Mouse (Mus musculus): ENCODE results near the gene Slc5a11.

Slc5a11 gene

DNA sequence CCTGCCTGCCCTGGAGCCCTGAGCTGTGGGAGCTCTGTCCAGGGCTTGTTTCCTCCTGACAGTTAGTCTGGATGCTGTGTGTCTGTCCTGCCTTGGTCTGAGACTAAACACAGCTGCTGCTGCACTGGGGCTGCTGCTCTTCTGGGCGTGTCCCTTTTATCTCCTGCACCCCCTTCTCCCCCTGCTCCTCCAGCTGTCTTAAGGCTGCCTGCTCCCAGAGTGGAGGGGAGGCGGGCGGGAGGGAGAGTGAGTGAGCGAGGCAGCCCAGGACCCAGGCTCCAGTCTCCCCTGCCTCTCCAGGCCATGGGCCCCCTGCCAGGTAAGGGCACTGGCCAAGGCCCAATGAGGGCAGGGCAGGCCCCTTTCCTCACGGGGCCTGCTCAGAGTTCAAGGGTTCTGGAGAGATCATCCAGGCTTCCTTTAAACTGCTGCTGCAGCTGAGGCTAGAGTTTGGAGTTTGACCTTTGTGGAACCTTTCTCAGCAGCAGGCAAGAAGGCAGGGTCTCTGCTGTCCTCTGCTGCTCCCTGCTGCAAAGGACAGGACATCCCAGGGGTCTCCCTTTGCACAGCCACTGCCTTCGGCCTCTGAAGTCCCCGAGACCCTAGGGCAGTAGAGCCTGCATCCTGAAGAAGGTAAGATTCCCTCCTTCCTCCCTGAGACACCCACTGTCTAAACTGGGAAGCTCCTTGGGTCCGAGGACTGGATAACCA lies at the start of gene Slc5a11:
Gene Slc5a11, plus strand, starts transcription at position 416 of the 711 bp plus-strand sequence.
- no peak for DNase-seq (ENCODE audit: low spot score in 2 of 2)

DNA sequence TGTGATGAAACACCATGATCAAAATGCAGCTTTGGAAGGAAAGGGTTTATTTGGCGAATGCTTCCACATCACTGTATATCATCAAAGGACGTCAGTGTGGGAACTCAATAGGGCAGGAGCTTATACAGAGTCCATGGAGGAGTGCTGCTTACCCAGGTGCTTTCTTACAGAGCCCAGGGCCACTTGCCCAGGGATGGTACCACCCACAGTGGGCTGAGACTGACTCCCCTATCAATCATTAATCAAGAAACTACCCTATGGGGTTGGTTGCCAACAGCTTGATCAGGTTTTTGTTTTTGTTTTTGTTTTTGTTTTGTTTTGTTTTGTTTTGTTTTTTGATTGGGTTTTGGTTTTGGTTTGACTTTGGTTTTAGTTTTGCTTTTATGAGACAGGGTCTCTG lies 47.1 kb upstream of the Slc5a11 start:
- DNase-seq (ENCODE audit: low spot score in 2 of 2): no peak

- DNase-seq (ENCODE audit: low spot score in 2 of 2): no peak
Measured at GRCm38 (mm10) chr7:123169618-123170017, 45.0 kb upstream of the Slc5a11 start.

- DNase-seq (ENCODE audit: low spot score in 2 of 2): no peak
Measured at GRCm38 (mm10) chr7:123172101-123172500, 42.5 kb upstream of the Slc5a11 start.

DNA sequence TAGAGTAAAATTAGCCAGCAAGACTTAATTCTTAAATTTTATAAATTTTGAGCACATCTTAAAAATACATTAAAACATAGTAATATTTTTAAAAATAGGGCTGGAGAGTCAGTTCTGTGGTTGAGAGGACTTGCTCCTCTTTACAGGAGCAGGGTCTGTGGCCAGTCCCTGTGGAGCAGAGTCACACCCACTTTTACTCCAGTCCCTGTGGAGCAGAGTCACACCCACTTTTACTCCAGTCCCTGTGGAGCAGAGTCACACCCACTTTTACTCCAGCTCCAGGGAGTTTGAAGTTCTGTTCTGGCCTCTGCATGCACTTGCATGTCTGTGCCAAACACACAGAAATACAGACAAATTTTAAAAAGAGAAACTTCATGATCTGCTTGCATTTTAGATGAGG lies 37.4 kb upstream of the Slc5a11 start:
- DNase-seq (ENCODE audit: low spot score in 2 of 2): no peak

- DNase-seq (ENCODE audit: low spot score in 2 of 2): no peak
Measured at GRCm38 (mm10) chr7:123181787-123182701, 32.5 kb upstream of the Slc5a11 start.

- DNase-seq (ENCODE audit: low spot score in 2 of 2): no peak
Measured at GRCm38 (mm10) chr7:123184891-123185290, 29.7 kb upstream of the Slc5a11 start.

GRCm38 (mm10) chr7:123186463-123186862 lies 28.1 kb upstream of the Slc5a11 start:
- no peak for DNase-seq (ENCODE audit: low spot score in 2 of 2)

DNA sequence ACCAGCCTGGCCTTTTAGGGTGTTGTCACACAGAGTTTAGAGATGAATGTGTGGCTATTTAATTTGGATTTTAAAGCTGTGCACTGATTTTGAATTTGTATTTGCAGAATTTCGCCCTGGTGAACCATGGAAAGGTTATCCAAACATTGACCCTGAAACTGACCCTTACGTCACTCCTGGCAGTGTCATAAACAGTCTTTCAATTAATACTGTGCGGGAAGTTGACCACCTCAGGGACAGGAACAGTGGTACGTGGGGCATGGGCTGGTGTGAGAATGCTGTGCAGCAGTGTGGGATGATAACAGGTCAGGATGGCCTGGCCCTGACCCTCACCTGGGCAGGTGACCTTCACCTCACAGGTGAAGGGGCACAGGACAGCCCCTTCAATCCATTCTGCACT lies 27.3 kb upstream of the Slc5a11 start:
- DNase-seq (ENCODE audit: low spot score in 2 of 2): no peak

- DNase-seq (ENCODE audit: low spot score in 2 of 2): no peak
Measured at GRCm38 (mm10) chr7:123188462-123188861, 26.1 kb upstream of the Slc5a11 start.

DNA sequence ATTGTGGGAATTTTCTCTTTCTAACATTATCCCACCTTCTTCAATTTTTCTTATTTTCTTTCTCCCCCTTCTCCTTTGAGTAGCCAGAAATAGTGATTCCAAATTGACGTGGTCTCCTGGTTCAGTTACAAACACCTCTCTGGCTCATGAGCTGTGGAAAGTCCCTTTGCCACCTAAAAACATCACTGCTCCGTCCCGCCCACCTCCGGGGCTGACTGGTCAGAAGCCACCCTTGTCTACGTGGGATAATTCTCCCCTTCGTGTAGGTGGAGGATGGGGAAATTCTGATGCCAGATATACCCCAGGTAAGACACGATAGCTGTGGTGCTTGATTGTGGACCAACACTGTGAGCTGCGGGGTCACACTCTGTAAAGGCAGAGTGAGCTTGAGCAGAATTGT lies 24.8 kb upstream of the Slc5a11 start:
- DNase-seq (ENCODE audit: low spot score in 2 of 2): no peak

- DNase-seq (ENCODE audit: low spot score in 2 of 2): no peak
Measured at GRCm38 (mm10) chr7:123191731-123192130, 22.8 kb upstream of the Slc5a11 start.

GRCm38 (mm10) chr7:123193201-123193600 lies 21.4 kb upstream of the Slc5a11 start:
- DNase-seq (ENCODE audit: low spot score in 2 of 2): no peak

DNA sequence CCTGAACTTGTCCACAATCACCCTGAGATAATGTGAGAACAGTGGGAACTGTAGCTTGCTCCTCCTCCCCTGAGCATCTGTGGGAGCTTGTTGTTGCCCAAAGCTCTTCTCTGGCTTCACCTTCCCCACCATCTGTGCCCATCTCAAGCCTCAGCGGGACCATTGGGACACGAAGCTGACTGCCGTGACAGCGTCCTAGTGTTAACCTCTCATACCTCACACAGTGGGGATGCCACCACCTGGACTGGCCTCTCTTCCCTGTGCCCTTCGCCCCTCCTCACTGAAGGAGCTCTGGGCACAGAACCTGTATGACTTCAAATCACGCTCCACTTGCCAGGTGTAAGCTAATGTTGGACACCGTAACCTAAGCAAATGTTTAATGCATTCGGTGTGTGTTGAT lies 19.9 kb upstream of the Slc5a11 start:
- DNase-seq (ENCODE audit: low spot score in 2 of 2): no peak

DNA sequence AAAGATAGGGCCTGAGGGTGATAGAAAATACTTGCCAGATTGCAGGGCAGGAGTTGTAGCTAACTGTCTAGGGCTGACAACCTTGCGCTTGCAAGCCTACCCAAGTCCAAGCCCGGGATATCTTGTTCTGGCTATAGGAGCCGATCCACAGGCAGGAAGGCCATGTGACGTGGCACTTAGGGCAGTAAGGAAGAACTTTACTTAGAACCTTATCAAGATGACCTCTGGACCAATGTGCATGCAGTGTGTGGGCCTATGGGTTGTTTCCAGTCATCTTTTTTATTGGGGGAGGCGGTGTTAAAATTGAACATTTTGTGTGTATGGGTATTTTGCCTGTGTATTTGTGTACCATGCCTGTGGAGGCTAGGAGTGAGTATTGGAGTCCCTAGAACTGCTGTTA lies 18.1 kb upstream of the Slc5a11 start:
- no peak for DNase-seq (ENCODE audit: low spot score in 2 of 2)

DNA sequence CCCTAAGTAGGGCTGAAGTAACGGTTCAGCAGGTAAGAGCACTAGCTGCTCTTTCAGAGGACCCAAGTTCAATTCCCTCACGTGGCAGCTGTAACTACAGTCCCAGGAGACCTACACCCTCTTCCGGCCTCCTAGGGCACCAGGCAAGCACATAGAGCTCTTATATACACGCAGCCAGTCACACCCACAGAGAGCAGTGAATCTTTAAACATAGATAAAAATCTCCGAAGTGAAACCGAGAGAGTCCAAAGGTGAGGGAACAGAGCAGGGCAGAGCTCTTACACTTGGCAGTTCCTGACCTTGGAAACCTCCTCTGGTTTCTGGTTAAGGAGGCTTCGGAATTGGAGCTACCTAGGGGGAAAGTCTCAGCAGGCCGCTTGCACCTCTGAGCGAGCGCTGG lies 15.9 kb upstream of the Slc5a11 start:
- no peak for DNase-seq (ENCODE audit: low spot score in 2 of 2)

DNA sequence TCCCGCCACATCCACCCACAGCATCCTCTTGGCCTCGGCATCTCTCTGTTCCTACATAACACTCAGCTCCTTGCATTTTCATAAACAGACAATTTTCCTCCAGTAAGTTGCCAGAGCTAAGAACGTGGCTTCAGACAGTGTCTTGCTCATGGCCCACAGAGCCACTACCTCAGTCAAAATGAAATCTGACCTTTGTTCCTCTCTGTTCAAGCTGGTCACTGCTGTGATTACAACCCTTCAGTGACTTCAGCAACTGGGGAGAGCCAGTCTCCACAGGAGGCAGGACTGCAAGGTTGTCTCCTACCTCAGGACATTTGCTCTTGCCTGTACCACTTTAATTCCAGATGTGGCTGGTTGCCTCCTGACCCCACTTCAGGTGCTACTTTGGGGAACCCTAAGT lies 15.4 kb upstream of the Slc5a11 start:
- DNase-seq (ENCODE audit: low spot score in 2 of 2): no peak

- DNase-seq (ENCODE audit: low spot score in 2 of 2): no peak
Measured at GRCm38 (mm10) chr7:123199656-123200206, 14.8 kb upstream of the Slc5a11 start.

- no peak for DNase-seq (ENCODE audit: low spot score in 2 of 2)
Measured at GRCm38 (mm10) chr7:123200722-123201121, 13.9 kb upstream of the Slc5a11 start.

DNA sequence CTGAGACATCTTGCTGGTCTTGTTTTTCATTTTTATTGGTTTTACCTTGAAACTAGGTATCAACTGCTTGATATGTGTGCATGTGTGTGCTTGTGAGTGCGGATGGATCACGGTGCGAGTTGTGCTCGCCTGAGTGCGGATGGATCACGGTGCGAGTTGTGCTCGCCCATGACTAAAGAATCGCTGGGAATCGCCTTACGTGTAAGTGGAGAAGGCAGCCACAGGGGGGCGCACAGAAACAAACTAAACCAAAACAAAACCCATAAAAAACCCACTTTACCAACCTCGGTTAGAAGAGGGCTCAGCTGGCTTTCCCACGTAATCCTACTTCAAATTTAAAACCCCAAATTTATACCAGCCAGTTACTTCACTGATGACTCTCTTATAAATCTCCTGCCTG lies 9.3 kb upstream of the Slc5a11 start:
- DNase-seq (ENCODE audit: low spot score in 2 of 2): peak in 1 of 2 experiments; percentile 17

GRCm38 (mm10) chr7:123207561-123207960 lies 7.0 kb upstream of the Slc5a11 start:
- no peak for DNase-seq (ENCODE audit: low spot score in 2 of 2)

DNA sequence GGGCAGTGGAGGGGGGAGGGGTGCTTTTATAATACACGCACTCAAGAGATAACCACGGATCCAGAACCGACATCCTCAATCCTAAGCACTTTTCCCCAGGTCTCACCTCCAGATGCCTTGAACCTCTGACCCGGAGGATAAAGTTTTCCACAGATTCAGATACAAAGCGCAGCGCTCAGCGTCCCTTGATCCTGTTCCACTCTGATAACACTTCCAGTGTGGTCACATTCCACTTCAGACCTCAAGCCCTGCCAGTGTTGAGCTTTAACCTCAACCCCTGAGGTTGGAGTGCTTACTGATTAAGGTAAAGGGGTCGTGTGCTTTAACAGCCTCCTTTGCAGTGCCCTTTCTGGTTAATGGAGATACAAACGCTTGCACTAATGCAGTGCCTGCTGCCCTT lies 4.7 kb upstream of the Slc5a11 start:
- DNase-seq (ENCODE audit: low spot score in 2 of 2): no peak

DNA sequence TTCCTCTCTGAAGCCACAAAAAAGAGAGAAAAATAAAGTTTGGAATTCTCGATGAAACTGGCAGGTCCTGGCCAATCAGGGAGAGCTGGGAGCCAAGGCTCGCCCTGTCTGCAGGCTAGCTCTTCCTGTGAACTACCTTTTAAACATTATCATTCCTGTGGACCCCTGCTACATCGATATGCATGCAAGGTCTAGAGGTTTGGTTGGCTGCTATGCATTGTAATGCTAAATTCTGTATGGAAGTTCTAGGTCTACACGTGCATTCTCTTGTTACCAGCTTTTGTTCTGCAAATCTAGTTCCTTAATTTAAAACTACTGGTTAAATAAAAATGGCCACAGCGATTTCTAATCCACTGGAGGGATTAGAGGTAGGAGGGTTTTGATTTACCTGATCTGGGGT lies 3.1 kb upstream of the Slc5a11 start:
- no peak for DNase-seq (ENCODE audit: low spot score in 2 of 2)

All from spleen, postnatal 14 days (tissue).